Mouse (Mus musculus): ENCODE data around the gene Dis3l2. TPM values are rescaled to one million over a fixed set of nuclear protein-coding genes. Genes with fewer than 3 reads are reported as not detected.

The Dis3l2 gene
- polyA plus RNA-seq, 1 experiment from 2014 or later: 38.3 TPM

DNA sequence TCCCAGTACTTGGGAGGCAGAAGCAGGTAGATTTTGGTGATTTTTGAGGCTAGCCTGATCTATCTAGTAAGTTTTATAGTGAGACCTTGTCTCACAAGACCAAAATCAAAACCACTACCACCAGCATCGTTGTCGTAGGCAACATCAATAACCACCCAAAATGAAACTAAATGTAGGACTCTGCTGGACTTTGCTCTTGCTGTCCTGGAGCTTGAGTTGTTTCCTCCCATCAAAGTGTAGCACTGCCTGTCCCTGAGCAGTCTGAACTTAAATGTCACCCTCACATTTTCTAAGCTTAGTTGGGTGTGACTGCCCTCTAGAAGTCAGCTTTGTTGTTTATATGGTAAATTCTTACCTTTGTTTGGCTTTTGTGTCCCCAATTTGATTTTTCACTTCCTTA lies 43.4 kb downstream of the Dis3l2 start:
- Histone ChIP-seq H3K27ac (no peak overlapping the region), H3K4me3 (no peak overlapping the region), H3K4me2 (no peak overlapping the region), H3K9ac (no peak overlapping the region), H3K9me3 (peaks cover 7% of the 10 kb centered on the region; the same call in 1 of the 2 replicates), H3K27me3 (no peaks in the 10 kb centered on the region), H3K4me1 (replicated peaks) (no peaks in the 10 kb centered on the region), H3K36me3 (peaks cover 55% of the 10 kb centered on the region)
- WGBS: 99% methylated on average over 2 of the region's 2 CpGs
- no peak for ATAC-seq (ENCODE audit: low FRiP score)

- H3K27me3 ChIP-seq: no peaks in the 10 kb centered on the region
- no peak overlapping the region for H3K4me2 ChIP-seq
- 87% methylated on average over 3 of the region's 3 CpGs for WGBS
- no peak overlapping the region for H3K4me3 ChIP-seq
- peaks cover 7% of the 10 kb centered on the region; the same call in 1 of the 2 replicates for H3K9me3 ChIP-seq
- H3K27ac ChIP-seq: no peak overlapping the region
- no peak overlapping the region for H3K9ac ChIP-seq
- ATAC-seq (ENCODE audit: low FRiP score): no peak
- no peaks in the 10 kb centered on the region for H3K4me1 ChIP-seq (replicated peaks)
- H3K36me3 ChIP-seq: peaks cover 63% of the 10 kb centered on the region
Observed at GRCm38 (mm10) chr1:86750094-86750493, 46.5 kb downstream of the Dis3l2 start.

GRCm38 (mm10) chr1:86753416-86753815 lies 49.8 kb downstream of the Dis3l2 start:
- Histone ChIP-seq H3K27me3 (no peaks in the 10 kb centered on the region), H3K27ac (no peak overlapping the region), H3K4me1 (replicated peaks) (no peaks in the 10 kb centered on the region), H3K4me3 (no peak overlapping the region), H3K4me2 (no peak overlapping the region), H3K36me3 (peaks cover 49% of the 10 kb centered on the region), H3K9ac (no peak overlapping the region), H3K9me3 (peaks cover 7% of the 10 kb centered on the region; the same call in 1 of the 2 replicates)
- ATAC-seq (ENCODE audit: low FRiP score): no peak
- WGBS: 85% methylated on average over 8 of the region's 8 CpGs

DNA sequence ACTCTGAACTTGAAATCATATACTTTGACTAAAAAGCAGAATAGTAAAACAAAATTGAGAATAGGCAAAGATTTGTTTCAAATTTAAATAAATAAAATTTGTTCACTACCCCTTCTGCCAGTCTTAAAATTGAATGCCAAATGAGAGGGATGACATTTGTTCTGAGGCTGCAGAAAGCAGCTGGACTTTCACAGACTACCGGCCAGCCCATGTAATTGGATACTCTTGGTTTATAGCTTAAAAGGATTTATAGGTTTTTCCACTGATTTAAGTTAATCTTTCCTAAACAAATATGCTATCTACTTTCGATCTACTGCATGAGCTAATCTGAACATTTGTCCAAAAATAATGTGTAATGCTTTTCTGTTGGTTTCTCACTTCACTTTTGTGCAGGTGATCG lies 50.7 kb downstream of the Dis3l2 start:
- 89% methylated on average over 3 of the region's 3 CpGs for WGBS
- Histone ChIP-seq H3K27ac (no peak overlapping the region), H3K9ac (no peak overlapping the region), H3K4me2 (no peak overlapping the region), H3K36me3 (peaks cover 43% of the 10 kb centered on the region), H3K27me3 (no peaks in the 10 kb centered on the region), H3K4me1 (replicated peaks) (no peaks in the 10 kb centered on the region), H3K4me3 (no peak overlapping the region), H3K9me3 (peaks cover 7% of the 10 kb centered on the region; the same call in 1 of the 2 replicates)
- ATAC-seq (ENCODE audit: low FRiP score): no peak

GRCm38 (mm10) chr1:86758091-86758490 lies 54.5 kb downstream of the Dis3l2 start:
- H3K4me2 ChIP-seq: no peak overlapping the region
- no peak overlapping the region for H3K9ac ChIP-seq
- ATAC-seq (ENCODE audit: low FRiP score): no peak
- H3K27ac ChIP-seq: no peak overlapping the region
- H3K4me1 ChIP-seq (replicated peaks): no peaks in the 10 kb centered on the region
- no peaks in the 10 kb centered on the region for H3K27me3 ChIP-seq
- H3K4me3 ChIP-seq: no peak overlapping the region
- peaks cover 33% of the 10 kb centered on the region for H3K36me3 ChIP-seq
- WGBS: 85% methylated on average over 6 of the region's 6 CpGs
- no peaks in the 10 kb centered on the region for H3K9me3 ChIP-seq

GRCm38 (mm10) chr1:86762161-86762560 lies 58.6 kb downstream of the Dis3l2 start:
- Histone ChIP-seq H3K4me1 (replicated peaks) (no peaks in the 10 kb centered on the region), H3K9me3 (no peaks in the 10 kb centered on the region), H3K9ac (no peak overlapping the region), H3K4me2 (no peak overlapping the region), H3K27me3 (no peaks in the 10 kb centered on the region), H3K27ac (no peak overlapping the region), H3K36me3 (peaks cover 23% of the 10 kb centered on the region), H3K4me3 (no peak overlapping the region)
- ATAC-seq (ENCODE audit: low FRiP score): no peak
- 93% methylated on average over 6 of the region's 6 CpGs for WGBS

GRCm38 (mm10) chr1:86801241-86801640 lies 97.6 kb downstream of the Dis3l2 start:
- no peak overlapping the region for H3K4me3 ChIP-seq
- no peaks in the 10 kb centered on the region for H3K27me3 ChIP-seq
- H3K36me3 ChIP-seq: peaks cover 4% of the 10 kb centered on the region; the same call in 1 of the 2 replicates
- no peak for ATAC-seq (ENCODE audit: low FRiP score)
- H3K9ac ChIP-seq: no peak overlapping the region
- 88% methylated on average over 2 of the region's 2 CpGs for whole genome bisulfite sequencing
- H3K27ac ChIP-seq: no peak overlapping the region
- H3K4me1 ChIP-seq (replicated peaks): no peaks in the 10 kb centered on the region
- H3K4me2 ChIP-seq: no peak overlapping the region
- no peaks in the 10 kb centered on the region for H3K9me3 ChIP-seq

- no peak overlapping the region for H3K4me3 ChIP-seq
- H3K4me2 ChIP-seq: no peak overlapping the region
- H3K27ac ChIP-seq: no peak overlapping the region
- no peak overlapping the region for H3K9ac ChIP-seq
- H3K4me1 ChIP-seq (replicated peaks): no peaks in the 10 kb centered on the region
- H3K27me3 ChIP-seq: no peaks in the 10 kb centered on the region
- H3K36me3 ChIP-seq: 0 out of 2 replicates have a peak, but pooled peaks cover 2% of the 10 kb centered on the region
- 76% methylated on average over 3 of the region's 3 CpGs for WGBS
- ATAC-seq (ENCODE audit: low FRiP score): no peak
- no peaks in the 10 kb centered on the region for H3K9me3 ChIP-seq
Observed at GRCm38 (mm10) chr1:86811756-86812155, 108.1 kb downstream of the Dis3l2 start.

- Histone ChIP-seq H3K9ac (no peak overlapping the region), H3K4me2 (no peak overlapping the region), H3K4me1 (replicated peaks) (no peaks in the 10 kb centered on the region), H3K9me3 (no peaks in the 10 kb centered on the region), H3K27me3 (no peaks in the 10 kb centered on the region), H3K4me3 (no peak overlapping the region), H3K27ac (no peak overlapping the region), H3K36me3 (0 out of 2 replicates have a peak, but pooled peaks cover 4% of the 10 kb centered on the region)
- 77% methylated on average over 1 of the region's 1 CpGs for WGBS
- no peak for ATAC-seq (ENCODE audit: low FRiP score)
Observed at GRCm38 (mm10) chr1:86822266-86822665, 118.7 kb downstream of the Dis3l2 start.

- 85% methylated on average over 2 of the region's 2 CpGs for WGBS
- Histone ChIP-seq H3K9me3 (no peaks in the 10 kb centered on the region), H3K4me2 (no peak overlapping the region), H3K27ac (no peak overlapping the region), H3K36me3 (no peaks in the 10 kb centered on the region), H3K9ac (no peak overlapping the region), H3K4me1 (replicated peaks) (peaks cover 5% of the 10 kb centered on the region; the same call in 1 of the 2 replicates), H3K4me3 (no peak overlapping the region), H3K27me3 (no peaks in the 10 kb centered on the region)
- ATAC-seq (ENCODE audit: low FRiP score): no peak
Observed at GRCm38 (mm10) chr1:86834351-86834987, 130.9 kb downstream of the Dis3l2 start.

GRCm38 (mm10) chr1:86834988-86835387 lies 131.4 kb downstream of the Dis3l2 start:
- Histone ChIP-seq H3K9me3 (no peaks in the 10 kb centered on the region), H3K4me3 (no peak overlapping the region), H3K4me1 (replicated peaks) (peaks cover 5% of the 10 kb centered on the region; the same call in 1 of the 2 replicates), H3K27me3 (no peaks in the 10 kb centered on the region), H3K36me3 (no peaks in the 10 kb centered on the region), H3K4me2 (no peak overlapping the region), H3K9ac (no peak overlapping the region), H3K27ac (no peak overlapping the region)
- 91% methylated on average over 2 of the region's 2 CpGs for WGBS
- ATAC-seq (ENCODE audit: low FRiP score): no peak

DNA sequence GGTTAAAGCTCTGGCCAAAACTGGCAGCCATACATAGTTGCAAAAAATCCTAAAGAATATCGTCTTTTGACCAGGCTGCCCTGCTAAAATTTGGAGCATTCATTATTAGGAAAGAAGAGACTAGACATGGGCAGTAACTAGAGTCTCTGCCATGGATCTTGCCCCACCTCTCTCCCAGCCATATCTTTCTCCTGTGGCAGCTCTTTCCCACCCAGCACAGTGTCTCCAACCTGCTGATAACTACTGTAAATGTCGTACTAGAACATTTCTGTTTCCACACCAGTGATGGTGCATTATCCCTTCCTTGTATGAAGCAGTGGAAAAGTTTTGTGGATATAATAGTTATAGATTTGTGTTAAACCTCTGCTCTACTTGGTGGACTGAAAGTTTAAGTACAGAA lies 147.1 kb downstream of the Dis3l2 start:
- peaks cover 6% of the 10 kb centered on the region for H3K36me3 ChIP-seq
- no peaks in the 10 kb centered on the region for H3K4me1 ChIP-seq (replicated peaks)
- H3K9ac ChIP-seq: no peak overlapping the region
- no peak overlapping the region for H3K27ac ChIP-seq
- H3K4me2 ChIP-seq: no peak overlapping the region
- 94% methylated on average over 2 of the region's 2 CpGs for WGBS
- H3K27me3 ChIP-seq: no peaks in the 10 kb centered on the region
- no peaks in the 10 kb centered on the region for H3K9me3 ChIP-seq
- ATAC-seq (ENCODE audit: low FRiP score): no peak
- H3K4me3 ChIP-seq: no peak overlapping the region

DNA sequence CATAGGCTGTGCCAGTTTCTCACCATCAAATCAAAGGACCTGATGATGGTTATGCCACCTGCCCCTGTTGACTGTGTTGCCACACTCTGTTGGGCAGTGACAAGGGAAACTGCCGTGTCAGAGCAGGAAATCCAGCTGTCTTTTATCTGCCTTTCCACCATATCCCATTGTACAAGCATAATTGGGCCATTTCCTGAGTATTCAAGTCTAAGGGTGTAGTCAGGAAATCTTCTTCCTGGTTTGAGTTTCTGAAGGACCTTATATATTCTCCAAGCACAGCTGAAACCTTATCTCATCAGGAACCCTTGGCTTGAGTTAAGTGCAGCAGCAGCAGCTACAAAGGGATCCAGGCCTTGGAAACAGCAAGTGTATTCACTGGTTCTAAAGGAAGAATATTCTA lies 155.3 kb downstream of the Dis3l2 start:
- H3K4me2 ChIP-seq: no peak overlapping the region
- ATAC-seq (ENCODE audit: low FRiP score): no peak

More for the DNA sequence above, 155.3 kb downstream of the Dis3l2 start:
- H3K4me3 ChIP-seq: no peak overlapping the region
- no peak overlapping the region for H3K27ac ChIP-seq
- H3K36me3 ChIP-seq: peaks cover 43% of the 10 kb centered on the region
- H3K9me3 ChIP-seq: no peaks in the 10 kb centered on the region
- no peaks in the 10 kb centered on the region for H3K4me1 ChIP-seq (replicated peaks)
- no peak overlapping the region for H3K9ac ChIP-seq
- H3K27me3 ChIP-seq: no peaks in the 10 kb centered on the region
- WGBS: 60% methylated on average over 1 of the region's 1 CpGs

Measured in hindbrain, embryonic 13.5 days (tissue).